Mouse (Mus musculus) heart, embryonic 16.5 days (tissue): ENCODE measurements at regions not wholly inside any gene's neighbourhood (a gene's known extent, or its start where the extent isn't known, plus 50 kb on each side); places are given as distances from the start of the nearest gene placed in this dataset.
"Not testable (repeated sequence)": the region's sequence is repeated elsewhere in the genome, so short reads cannot be mapped to it uniquely, and the experiment has no call there.

Source experiments
- ATAC-seq: fragments of 200-750 bp; cut with Nextera tagmentation; replicated peaks from 2 replicates; pipeline ENCODE4 v1.8.0; 2017; ENCODE audit warnings: moderate number of reproducible peaks; ENCODE audit not compliant: insufficient read depth, low FRiP score; ENCODE audit errors: extremely low read depth
- H3K27ac ChIP-seq: fragments of 300-500 bp; sonication (generic); 2 replicates; pipeline ENCODE4 v1.5.1; 2014; ENCODE audit warnings: mild to moderate bottlenecking, low read length, control low read depth, moderate library complexity
- H3K27me3 ChIP-seq: fragments of 300-500 bp; sonication (generic); 2 replicates; pipeline ENCODE4 v1.6.1; 2014; ENCODE audit warnings: low read length, mixed read lengths; ENCODE audit not compliant: control insufficient read depth, insufficient read depth
- H3K36me3 ChIP-seq: fragments of 300-500 bp; sonication (generic); 2 replicates; pipeline ENCODE4 v1.6.1; 2014; ENCODE audit not compliant: control insufficient read depth, insufficient read depth
- H3K4me1 ChIP-seq: fragments of 300-500 bp; sonication (generic); 2 replicates; pipeline ENCODE4 v1.6.1; 2014; ENCODE audit warnings: low read length, mixed read lengths; ENCODE audit not compliant: control insufficient read depth, insufficient read depth
- H3K4me2 ChIP-seq: fragments of 300-500 bp; sonication (generic); 2 replicates; pipeline ENCODE4 v1.6.1; 2014; ENCODE audit warnings: low read depth, mild to moderate bottlenecking, control low read depth, low read length
- H3K4me3 ChIP-seq: fragments of 300-500 bp; sonication (generic); 2 replicates; pipeline ENCODE4 v1.5.1; 2014; ENCODE audit warnings: mild to moderate bottlenecking, control low read depth, low read length
- H3K9ac ChIP-seq: fragments of 300-500 bp; sonication (generic); 2 replicates; pipeline ENCODE4 v1.6.1; 2014; ENCODE audit warnings: low read length, control low read depth
- H3K9me3 ChIP-seq: fragments of 300-500 bp; sonication (generic); replicated peaks from 2 replicates; pipeline ENCODE4 v1.6.1; 2016; ENCODE audit warnings: low read length; ENCODE audit not compliant: control insufficient read depth
- WGBS: fragments of 180-500 bp; shearing (Covaris S2); extraction: QIAGEN DNeasy Blood & Tissue Kit; methylation state at CpG from one replicate; pipeline ENCODE4 v1.1.7; 2014; 5-methylcytosine and 5-hydroxymethylcytosine counted together

GRCm38 (mm10) chr14:48583516-48583915 is 90.1 kb downstream of the Otx2 start:
- Histone ChIP-seq H3K36me3 (no peaks in the 10 kb centered on the region), H3K9ac (no peak overlapping the region)
- WGBS: 80% methylated on average over 3 of the region's 3 CpGs

GRCm38 (mm10) chr14:48582080-48582479 is 91.5 kb downstream of the Otx2 start:
- WGBS: 74% methylated on average over 1 of the region's 1 CpGs

More at GRCm38 (mm10) chr14:48583516-48583915, 90.1 kb downstream of the Otx2 start:
- no peak overlapping the region for H3K4me3 ChIP-seq
- H3K9me3 ChIP-seq: no peaks in the 10 kb centered on the region
- ATAC-seq: no peak
- H3K4me1 ChIP-seq: no peaks in the 10 kb centered on the region
- no peak overlapping the region for H3K4me2 ChIP-seq
- no peak overlapping the region for H3K27ac ChIP-seq
- no peaks in the 10 kb centered on the region for H3K27me3 ChIP-seq

GRCm38 (mm10) chr14:48581308-48581707 is 92.3 kb downstream of the Otx2 start:
- not testable (repeated sequence) for H3K4me1 ChIP-seq, H3K27me3 ChIP-seq, H3K4me2 ChIP-seq, H3K9me3 ChIP-seq, H3K9ac ChIP-seq, H3K4me3 ChIP-seq, H3K36me3 ChIP-seq, H3K27ac ChIP-seq, ATAC-seq
- WGBS: 15% methylated on average over 2 of the region's 2 CpGs

More at GRCm38 (mm10) chr14:48582080-48582479, 91.5 kb downstream of the Otx2 start:
- H3K4me3 ChIP-seq: no peak overlapping the region
- ATAC-seq: no peak
- no peak overlapping the region for H3K27ac ChIP-seq
- no peaks in the 10 kb centered on the region for H3K27me3 ChIP-seq
- no peaks in the 10 kb centered on the region for H3K9me3 ChIP-seq
- H3K9ac ChIP-seq: no peak overlapping the region
- H3K4me1 ChIP-seq: no peaks in the 10 kb centered on the region
- H3K4me2 ChIP-seq: no peak overlapping the region
- no peaks in the 10 kb centered on the region for H3K36me3 ChIP-seq

GRCm38 (mm10) chr14:48580396-48580795 is 93.2 kb downstream of the Otx2 start:
- Histone ChIP-seq H3K27me3 (no peaks in the 10 kb centered on the region), H3K27ac (no peak overlapping the region), H3K9ac (no peak overlapping the region), H3K9me3 (no peaks in the 10 kb centered on the region), H3K4me3 (no peak overlapping the region), H3K4me1 (no peaks in the 10 kb centered on the region), H3K36me3 (no peaks in the 10 kb centered on the region), H3K4me2 (no peak overlapping the region)
- ATAC-seq: no peak
- 33% methylated on average over 9 of the region's 9 CpGs for WGBS

GRCm38 (mm10) chr14:48579985-48580384 is 93.6 kb downstream of the Otx2 start:
- Histone ChIP-seq H3K4me2 (no peak overlapping the region), H3K4me1 (no peaks in the 10 kb centered on the region), H3K27me3 (no peaks in the 10 kb centered on the region), H3K36me3 (no peaks in the 10 kb centered on the region), H3K9ac (no peak overlapping the region), H3K4me3 (no peak overlapping the region), H3K27ac (no peak overlapping the region), H3K9me3 (no peaks in the 10 kb centered on the region)
- ATAC-seq: no peak
- 77% methylated on average over 5 of the region's 5 CpGs for WGBS
